Mouse (Mus musculus): ENCODE results near the gene S100a4.

GRCm38 (mm10) chr3:90595556-90595955, 8.0 kb upstream of the S100a4 start:
- TF ChIP-seq CTCF (IDR thresholded peaks at IDR 0.05; ENCODE audit: control insufficient read depth, insufficient read depth, insufficient replicate concordance, low read depth, low read length) (no peak), POLR2A (IDR thresholded peaks at IDR 0.05; ENCODE audit: control insufficient read depth, low read depth, low read length) (no peak)

Measured in testis, adult 2 months (tissue).